Mouse (Mus musculus) heart, adult 2 months (tissue): Measurements from ENCODE around the gene Cfap43. TPM values are rescaled to one million over a fixed set of nuclear protein-coding genes. Genes with fewer than 3 reads are reported as not detected.
A peak's percentile ranks its signal among the peaks of the same experiment; 100 is the strongest.

ENCODE experiments used
- DNase-seq, 2 experiments: peaks; one replicate each; pipeline ENCODE4 v3.0.0; 2021
- H3K27ac ChIP-seq: fragments of 200-600 bp; 2 replicates; pipeline ENCODE4 v1.8.1; 2022
- H3K27me3 ChIP-seq: fragments of 200-500 bp; 2 replicates; pipeline ENCODE4 v1.6.1; 2012; ENCODE audit warnings: mild to moderate bottlenecking, low read length, inconsistent platforms, mixed read lengths; ENCODE audit not compliant: control insufficient read depth, insufficient read depth
- H3K36me3 ChIP-seq: fragments of 200-500 bp; 2 replicates; pipeline ENCODE4 v1.6.1; 2012; ENCODE audit warnings: low read length, inconsistent platforms; ENCODE audit not compliant: control insufficient read depth, insufficient read depth
- H3K4me1 ChIP-seq: fragments of 200-500 bp; 2 replicates; pipeline ENCODE4 v1.6.1; 2011; ENCODE audit warnings: low read length; ENCODE audit not compliant: control insufficient read depth, insufficient read depth
- H3K4me3 ChIP-seq: fragments of 200-600 bp; 2 replicates; pipeline ENCODE4 v1.8.1; 2022
- H3K79me2 ChIP-seq: fragments of 200-500 bp; replicated peaks from 2 replicates; pipeline ENCODE4 v1.6.1; 2012; ENCODE audit warnings: mild to moderate bottlenecking, inconsistent platforms, low read length, moderate library complexity, mixed read lengths; ENCODE audit not compliant: control insufficient read depth, insufficient read depth
- H3K9ac ChIP-seq: fragments of 200-500 bp; 2 replicates; pipeline ENCODE4 v1.6.1; 2012; ENCODE audit warnings: low read depth, mild to moderate bottlenecking, control low read depth, inconsistent platforms, low read length, mixed read lengths
- CTCF ChIP-seq: fragments of 200-600 bp; IDR thresholded peaks from 2 replicates; pipeline ENCODE4 v1.8.1; 2022; ENCODE audit warnings: antibody characterized with exemption, mild to moderate bottlenecking, moderate library complexity
- EP300 ChIP-seq: fragments of 200-500 bp; IDR thresholded peaks from 2 replicates; pipeline ENCODE4 v1.6.1; 2011; ENCODE audit warnings: low read depth, low read length, control low read depth; ENCODE audit not compliant: insufficient read depth
- POLR2A ChIP-seq: fragments of 200-500 bp; IDR thresholded peaks from 2 replicates; pipeline ENCODE4 v1.6.1; 2011; ENCODE audit warnings: mild to moderate bottlenecking, low read depth, low read length, control low read depth; ENCODE audit not compliant: insufficient read depth
- WGBS: fragments of 180-500 bp; shearing (Covaris S2); methylation state at CpG from one replicate; pipeline ENCODE4 v1.1.7; 2018; 5-methylcytosine and 5-hydroxymethylcytosine counted together
- intact Hi-C: fragments of 180-260 bp; cut with DNase I; formaldehyde crosslinking; loops from one replicate; pipeline ENCODE4 v1.15.1; 2025
- polyA plus RNA-seq: library from polyadenylated mRNA; depleted of rRNA; stranded (reverse); fragments of >200 nt; gene quantifications from 2 replicates; pipeline ENCODE4 v1.2.3, GENCODE M21; 2012
- total RNA-seq, 2 experiments: library from RNA; stranded (reverse); gene quantifications; 2 replicates each; pipeline ENCODE4 v1.2.3; 2021

Cfap43 gene
- total and polyA plus RNA-seq, 3 experiments, result 0.86 TPM; not detected in 2

GRCm38 (mm10) chr19:47893092-47893491 lies 26.0 kb downstream of the Cfap43 start:
- no peaks in the 10 kb centered on the region for H3K27me3 ChIP-seq
- intact Hi-C loops, result no loop called here
- H3K79me2 ChIP-seq, result no peaks in the 10 kb centered on the region
- no peaks in the 10 kb centered on the region for H3K36me3 ChIP-seq
- no peak overlapping the region for H3K9ac ChIP-seq
- TF ChIP-seq EP300 (no peak), POLR2A (no peak), CTCF (no peak)
- H3K27ac ChIP-seq, result no peak overlapping the region
- no peak for DNase-seq
- peaks cover 11% of the 10 kb centered on the region for H3K4me1 ChIP-seq
- 96% methylated on average over 6 of the region's 6 CpGs for WGBS
- H3K4me3 ChIP-seq, result no peak overlapping the region

- peak overlapping the region; percentile 76 for H3K27ac ChIP-seq
- H3K36me3 ChIP-seq, result no peaks in the 10 kb centered on the region
- no peaks in the 10 kb centered on the region for H3K27me3 ChIP-seq
- whole genome bisulfite sequencing, result 58% methylated on average over 11 of the region's 11 CpGs
- no peak overlapping the region for H3K4me3 ChIP-seq
- no peaks in the 10 kb centered on the region for H3K79me2 ChIP-seq
- no peak overlapping the region for H3K9ac ChIP-seq
- peaks cover 15% of the 10 kb centered on the region for H3K4me1 ChIP-seq
- no peak for TF ChIP-seq POLR2A
- 0 out of 2 replicates have a peak, but pooled peaks have one; percentile 49 for TF ChIP-seq EP300
- TF ChIP-seq CTCF, result no peak
- intact Hi-C loops, result no loop called here
- peak in 1 of 2 experiments; percentile 67 for DNase-seq
These were observed 27.4 kb downstream of the Cfap43 start for GRCm38 (mm10) chr19:47891562-47892312.

GRCm38 (mm10) chr19:47890489-47891130 lies 28.5 kb downstream of the Cfap43 start:
- intact Hi-C loops, result no loop called here
- Histone ChIP-seq H3K36me3 (no peaks in the 10 kb centered on the region), H3K27ac (peak overlapping the region; percentile 76), H3K79me2 (no peaks in the 10 kb centered on the region), H3K27me3 (no peaks in the 10 kb centered on the region), H3K9ac (peak overlapping the region; percentile 38), H3K4me1 (peaks cover 18% of the 10 kb centered on the region), H3K4me3 (peak overlapping the region; percentile 30)
- no peak for DNase-seq
- 38% methylated on average over 10 of the region's 10 CpGs for WGBS
- TF ChIP-seq POLR2A (no peak; the same call in 1 of the 2 replicates), CTCF (no peak), EP300 (no peak)

- intact Hi-C loops, result no loop called here
These were observed 31.1 kb downstream of the Cfap43 start for GRCm38 (mm10) chr19:47888037-47888436.

GRCm38 (mm10) chr19:47887417-47887816 lies 31.7 kb downstream of the Cfap43 start:
- H3K79me2 ChIP-seq, result no peaks in the 10 kb centered on the region
- 59% methylated on average over 10 of the region's 10 CpGs for whole genome bisulfite sequencing
- peaks cover 20% of the 10 kb centered on the region for H3K4me1 ChIP-seq
- peak; percentile 61 to 68 for DNase-seq
- no peak overlapping the region for H3K9ac ChIP-seq
- H3K27ac ChIP-seq, result peak overlapping the region; percentile 52
- no peak overlapping the region for H3K4me3 ChIP-seq
- no peaks in the 10 kb centered on the region for H3K27me3 ChIP-seq
- TF ChIP-seq CTCF, result no peak
- TF ChIP-seq EP300, result no peak
- TF ChIP-seq POLR2A, result no peak
- H3K36me3 ChIP-seq, result no peaks in the 10 kb centered on the region
- intact Hi-C loops, result loop anchor here (1.0 kb wide), 1 partner anchor 31 kb away; no protein-coding TSS in a partner anchor

More at GRCm38 (mm10) chr19:47888037-47888436, 31.1 kb downstream of the Cfap43 start:
- H3K9ac ChIP-seq, result no peak overlapping the region
- peaks cover 20% of the 10 kb centered on the region for H3K4me1 ChIP-seq
- H3K79me2 ChIP-seq, result no peaks in the 10 kb centered on the region
- H3K4me3 ChIP-seq, result no peak overlapping the region
- 93% methylated on average over 8 of the region's 8 CpGs for WGBS
- no peaks in the 10 kb centered on the region for H3K36me3 ChIP-seq
- peak in 1 of 2 experiments; percentile 37 for DNase-seq
- H3K27me3 ChIP-seq, result no peaks in the 10 kb centered on the region
- no peak for TF ChIP-seq POLR2A
- no peak for TF ChIP-seq CTCF
- no peak for TF ChIP-seq EP300
- H3K27ac ChIP-seq, result no peak overlapping the region

GRCm38 (mm10) chr19:47886617-47887016 lies 32.5 kb downstream of the Cfap43 start:
- Histone ChIP-seq H3K9ac (no peak overlapping the region), H3K36me3 (no peaks in the 10 kb centered on the region), H3K4me3 (no peak overlapping the region), H3K4me1 (peaks cover 18% of the 10 kb centered on the region), H3K27me3 (no peaks in the 10 kb centered on the region), H3K27ac (no peak overlapping the region), H3K79me2 (no peaks in the 10 kb centered on the region)
- intact Hi-C loops, result loop anchor here (1.0 kb wide), 1 partner anchor 32 kb away; no protein-coding TSS in a partner anchor
- no peak for TF ChIP-seq EP300
- TF ChIP-seq CTCF, result 0 out of 2 replicates have a peak, but pooled peaks have one; percentile 6
- DNase-seq, result peak in 1 of 2 experiments; percentile 57
- 31% methylated on average over 7 of the region's 7 CpGs for WGBS
